Mouse (Mus musculus): ENCODE data around the gene Gna15. TPM values are rescaled to one million over a fixed set of nuclear protein-coding genes. Genes with fewer than 3 reads are reported as not detected.

The Gna15 gene
- polyA plus RNA-seq, 1 experiment from 2014 or later: 1.3 TPM

DNA sequence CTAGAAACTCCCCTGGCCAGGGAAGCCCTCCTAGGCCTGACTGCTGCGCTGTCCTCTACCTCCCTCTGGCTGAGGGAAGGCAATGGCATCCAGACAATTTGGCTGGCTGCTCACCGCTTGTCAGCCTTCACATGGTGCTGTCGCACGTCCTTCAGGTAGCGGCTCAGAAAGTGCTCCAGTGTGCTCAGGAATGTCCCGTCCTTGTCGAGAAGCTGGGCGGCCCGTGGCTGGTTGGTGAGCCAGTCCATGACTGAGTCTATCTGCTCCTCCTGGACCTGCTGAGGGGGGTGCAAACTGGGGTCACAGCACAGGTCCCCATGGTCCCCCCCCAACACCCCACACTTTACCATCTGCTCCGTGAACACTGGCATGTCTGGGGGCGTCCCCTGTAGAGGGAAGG is 35.9 kb downstream of the Gna15 start:
- no peak overlapping the region for H3K4me3 ChIP-seq

GRCm38 (mm10) chr10:81486496-81486895 is 37.5 kb downstream of the Gna15 start:
- Histone ChIP-seq H3K4me2 (no peak overlapping the region), H3K27me3 (no peaks in the 10 kb centered on the region), H3K4me1 (replicated peaks) (peaks cover 18% of the 10 kb centered on the region), H3K9me3 (no peaks in the 10 kb centered on the region), H3K36me3 (peaks cover 54% of the 10 kb centered on the region), H3K9ac (no peak overlapping the region), H3K4me3 (no peak overlapping the region), H3K27ac (replicated peaks) (no peak overlapping the region)
- ATAC-seq (ENCODE audit: low read depth): no peak
- 85% methylated on average over 10 of the region's 10 CpGs for whole genome bisulfite sequencing

More for the DNA sequence above, 35.9 kb downstream of the Gna15 start:
- Histone ChIP-seq H3K9ac (no peak overlapping the region), H3K4me1 (replicated peaks) (peaks cover 13% of the 10 kb centered on the region), H3K36me3 (peaks cover 70% of the 10 kb centered on the region), H3K4me2 (no peak overlapping the region), H3K27me3 (no peaks in the 10 kb centered on the region), H3K9me3 (no peaks in the 10 kb centered on the region), H3K27ac (replicated peaks) (no peak overlapping the region)
- no peak for ATAC-seq (ENCODE audit: low read depth)
- 86% methylated on average over 11 of the region's 11 CpGs for WGBS

DNA sequence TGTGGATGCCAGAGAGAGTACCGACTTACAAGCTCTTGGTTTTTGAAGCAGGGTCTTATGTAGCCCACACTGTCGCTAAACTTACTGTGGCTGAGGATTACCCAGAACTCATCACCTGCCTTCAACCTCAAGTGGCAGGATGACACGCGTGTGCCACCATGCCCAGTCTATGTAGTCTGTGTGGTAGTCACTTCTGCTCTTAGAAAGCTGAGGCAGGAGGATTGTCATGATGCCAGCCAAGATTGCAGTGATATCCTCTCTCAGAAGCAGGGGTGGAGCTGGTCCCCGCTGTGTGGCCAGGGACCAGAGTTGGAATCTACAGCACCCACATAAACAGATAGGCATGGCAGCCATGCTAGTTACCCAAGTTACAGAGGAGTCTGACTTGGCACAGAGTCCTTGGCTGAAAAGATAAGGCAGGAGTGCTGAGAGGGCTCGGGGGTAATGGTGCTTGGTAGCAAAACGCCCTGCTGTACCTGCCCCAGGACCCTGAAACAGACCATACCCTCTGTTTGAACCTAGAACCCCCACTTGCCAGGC is 38.5 kb downstream of the Gna15 start:
- H3K36me3 ChIP-seq: peaks cover 45% of the 10 kb centered on the region
- H3K4me1 ChIP-seq (replicated peaks): peaks cover 23% of the 10 kb centered on the region
- no peak overlapping the region for H3K4me3 ChIP-seq
- H3K9ac ChIP-seq: no peak overlapping the region
- no peaks in the 10 kb centered on the region for H3K27me3 ChIP-seq
- H3K27ac ChIP-seq (replicated peaks): no peak overlapping the region
- H3K4me2 ChIP-seq: no peak overlapping the region
- ATAC-seq (ENCODE audit: low read depth): no peak
- 83% methylated on average over 7 of the region's 7 CpGs for WGBS
- H3K9me3 ChIP-seq: no peaks in the 10 kb centered on the region

GRCm38 (mm10) chr10:81485060-81485449 is 39.0 kb downstream of the Gna15 start:
- ATAC-seq (ENCODE audit: low read depth): no peak
- Histone ChIP-seq H3K4me3 (no peak overlapping the region), H3K9me3 (no peaks in the 10 kb centered on the region), H3K27ac (replicated peaks) (peak overlapping the region; percentile 71), H3K4me1 (replicated peaks) (peaks cover 28% of the 10 kb centered on the region), H3K36me3 (peaks cover 40% of the 10 kb centered on the region), H3K9ac (peak overlapping the region; percentile 41; the same call in 1 of the 2 replicates), H3K27me3 (no peaks in the 10 kb centered on the region), H3K4me2 (no peak overlapping the region)
- 31% methylated on average over 2 of the region's 2 CpGs for WGBS

DNA sequence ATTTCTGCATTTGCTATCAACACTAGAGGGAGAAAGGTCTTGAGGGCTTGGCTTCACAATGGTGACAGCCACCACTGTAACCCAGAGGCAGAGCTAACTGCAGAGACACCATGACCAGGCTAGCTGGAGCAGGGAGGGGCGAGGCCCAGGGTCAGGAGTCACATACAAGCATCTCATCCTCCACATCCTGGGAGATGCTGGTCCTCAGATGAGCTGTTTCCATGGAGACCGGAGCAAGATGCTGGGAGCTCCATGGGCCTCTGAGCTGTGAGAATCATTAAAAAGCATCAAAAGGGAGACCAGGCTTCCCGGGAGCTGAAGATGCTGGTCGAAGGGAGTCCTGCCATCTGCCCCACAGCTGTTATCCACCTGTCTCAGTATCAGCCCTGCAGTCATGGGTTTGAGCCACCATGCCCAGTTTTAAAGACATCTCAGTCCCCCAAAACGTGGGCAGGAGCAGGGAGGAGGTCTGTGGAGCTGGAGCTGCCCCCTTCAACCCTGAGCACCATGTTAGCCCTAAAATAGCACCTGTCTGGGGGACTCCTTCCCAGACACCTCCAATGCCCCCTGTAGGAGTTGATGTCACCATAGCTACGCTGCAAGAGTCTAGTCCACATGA is 39.5 kb downstream of the Gna15 start:
- Histone ChIP-seq H3K4me2 (no peak overlapping the region), H3K9ac (peak overlapping the region; percentile 41), H3K36me3 (peaks cover 35% of the 10 kb centered on the region), H3K27me3 (no peaks in the 10 kb centered on the region), H3K4me3 (no peak overlapping the region), H3K9me3 (no peaks in the 10 kb centered on the region), H3K27ac (replicated peaks) (peak overlapping the region; percentile 71), H3K4me1 (replicated peaks) (peaks cover 31% of the 10 kb centered on the region)
- 43% methylated on average over 6 of the region's 6 CpGs for WGBS
- no peak for ATAC-seq (ENCODE audit: low read depth)

DNA sequence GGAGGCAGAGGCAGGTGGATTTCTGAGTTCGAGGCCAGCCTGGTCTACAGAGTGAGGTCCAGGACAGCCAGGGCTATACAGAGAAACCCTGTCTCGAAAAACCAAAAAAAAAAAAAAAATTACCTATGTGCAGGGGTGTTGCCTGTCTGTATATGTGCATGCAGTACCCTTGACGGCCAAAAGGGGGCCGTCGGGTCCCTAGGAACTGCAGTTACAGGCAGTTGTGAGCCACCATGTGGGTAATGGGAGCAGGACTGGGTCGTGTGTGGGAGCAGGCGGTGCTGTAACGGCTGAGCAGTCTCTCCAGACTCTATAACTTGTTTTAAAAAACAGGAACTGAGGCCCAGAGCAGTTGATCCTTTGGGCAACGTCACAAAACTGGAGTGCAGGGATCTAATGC is 40.0 kb downstream of the Gna15 start:
- WGBS: 18% methylated on average over 9 of the region's 9 CpGs
- H3K36me3 ChIP-seq: peaks cover 30% of the 10 kb centered on the region
- H3K9ac ChIP-seq: no peak overlapping the region
- ATAC-seq (ENCODE audit: low read depth): no peak
- H3K27me3 ChIP-seq: 0 out of 2 replicates have a peak, but pooled peaks cover under 1% of the 10 kb centered on the region
- peak overlapping the region; percentile 71 for H3K27ac ChIP-seq (replicated peaks)
- H3K4me2 ChIP-seq: no peak overlapping the region
- H3K9me3 ChIP-seq: no peaks in the 10 kb centered on the region
- H3K4me3 ChIP-seq: no peak overlapping the region
- peaks cover 34% of the 10 kb centered on the region for H3K4me1 ChIP-seq (replicated peaks)

- Histone ChIP-seq H3K9ac (peak within 1 kb of the TSS; percentile 90), H3K9me3 (no peaks in the 10 kb centered on the region), H3K4me3 (peak within 1 kb of the TSS; percentile 69), H3K4me1 (replicated peaks) (peaks cover 47% of the 10 kb centered on the region), H3K36me3 (peaks cover 15% of the 10 kb centered on the region), H3K27me3 (0 out of 2 replicates have a peak, but pooled peaks cover 13% of the 10 kb centered on the region), H3K4me2 (peak within 1 kb of the TSS; percentile 67), H3K27ac (replicated peaks) (peak within 1 kb of the TSS; percentile 88)
- under 1% methylated on average over 36 of the region's 36 CpGs for WGBS
- ATAC-seq (ENCODE audit: low read depth): peak; percentile 57
Measured at GRCm38 (mm10) chr10:81482533-81482889, 41.5 kb downstream of the Gna15 start, which contains the start of gene Celf5. Gene Celf5 (minus strand): TSS chr10:81482709.

- Histone ChIP-seq H3K27ac (replicated peaks) (peak overlapping the region; percentile 88), H3K4me2 (peak overlapping the region; percentile 67), H3K27me3 (peaks cover 17% of the 10 kb centered on the region), H3K4me3 (peak overlapping the region; percentile 69), H3K9ac (peak overlapping the region; percentile 90), H3K9me3 (no peaks in the 10 kb centered on the region), H3K4me1 (replicated peaks) (peaks cover 52% of the 10 kb centered on the region), H3K36me3 (peaks cover 11% of the 10 kb centered on the region)
- WGBS: 2% methylated on average over 25 of the region's 35 CpGs
- ATAC-seq (ENCODE audit: low read depth): peak; percentile 57
Measured at GRCm38 (mm10) chr10:81481605-81482532, 42.2 kb downstream of the Gna15 start.

DNA sequence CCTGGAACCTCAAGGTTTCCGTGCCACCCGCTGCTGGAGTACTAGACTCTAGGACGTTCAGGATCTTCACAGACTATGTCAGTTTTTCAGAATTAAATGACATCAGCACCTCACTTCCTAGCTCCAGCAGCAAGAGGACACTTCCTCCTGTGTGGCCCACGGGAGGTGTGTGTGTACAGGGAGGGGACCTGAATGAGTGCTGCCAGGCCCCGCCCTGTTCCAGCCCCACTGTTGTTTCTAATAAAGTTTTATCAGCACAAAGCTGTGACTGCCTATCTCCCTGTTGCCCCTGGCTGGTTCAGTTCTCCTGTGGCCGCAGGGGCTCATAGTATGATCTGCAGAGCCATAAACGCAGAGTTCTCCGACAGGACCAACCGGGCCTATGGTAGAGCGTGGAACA is 49.6 kb downstream of the Gna15 start:
- H3K4me1 ChIP-seq (replicated peaks): peaks cover 61% of the 10 kb centered on the region
- no peak overlapping the region for H3K4me2 ChIP-seq
- peaks cover 22% of the 10 kb centered on the region for H3K36me3 ChIP-seq
- ATAC-seq (ENCODE audit: low read depth): no peak
- H3K27me3 ChIP-seq: peaks cover 46% of the 10 kb centered on the region
- H3K4me3 ChIP-seq: no peak overlapping the region
- no peak overlapping the region for H3K9ac ChIP-seq
- WGBS: 81% methylated on average over 10 of the region's 10 CpGs
- no peak overlapping the region for H3K27ac ChIP-seq (replicated peaks)
- H3K9me3 ChIP-seq: no peaks in the 10 kb centered on the region

GRCm38 (mm10) chr10:81473003-81473451 is 51.0 kb downstream of the Gna15 start:
- peak overlapping the region; percentile 42 for H3K4me3 ChIP-seq
- H3K36me3 ChIP-seq: peaks cover 36% of the 10 kb centered on the region
- peaks cover 50% of the 10 kb centered on the region for H3K4me1 ChIP-seq (replicated peaks)
- under 1% methylated on average over 22 of the region's 22 CpGs for WGBS
- H3K9me3 ChIP-seq: no peaks in the 10 kb centered on the region
- peak overlapping the region; percentile 76 for H3K9ac ChIP-seq
- H3K4me2 ChIP-seq: peak overlapping the region; percentile 72
- H3K27me3 ChIP-seq: peaks cover 42% of the 10 kb centered on the region
- peak overlapping the region; percentile 88 for H3K27ac ChIP-seq (replicated peaks)
- peak; percentile 79 for ATAC-seq (ENCODE audit: low read depth)

- Histone ChIP-seq H3K4me3 (peak overlapping the region; percentile 42), H3K36me3 (peaks cover 41% of the 10 kb centered on the region), H3K4me2 (peak overlapping the region; percentile 72), H3K4me1 (replicated peaks) (peaks cover 45% of the 10 kb centered on the region), H3K27me3 (peaks cover 42% of the 10 kb centered on the region), H3K9me3 (no peaks in the 10 kb centered on the region), H3K27ac (replicated peaks) (peak overlapping the region; percentile 88), H3K9ac (peak overlapping the region; percentile 76)
- 7% methylated on average over 18 of the region's 18 CpGs for WGBS
- peak; percentile 33 for ATAC-seq (ENCODE audit: low read depth)
Measured at GRCm38 (mm10) chr10:81472403-81473002, 51.5 kb downstream of the Gna15 start.

Measured in neural tube, embryonic 13.5 days (tissue).